Comparison of ENCODE assay signal across 32 mouse cellular contexts in genomic region chrX:108828111-108828510, GRCm38 (mm10). TPM values are rescaled to one million over a fixed set of nuclear protein-coding genes. Genes with fewer than 3 reads are reported as not detected.
DNase-seq lines count a peak whose midpoint lies in the region; ATAC-seq lines count a peak whose summit lies in the region.
"Had no signal": no experiment of that assay in that cellular context is flagged by ENCODE, and none has a peak within 500 bp of the region (broad histone marks: within the 10 kb centered on the region; RNA-seq: fewer than 3 reads in every experiment).

No protein-coding gene starts in this region.

- H3K36me3 ChIP-seq in hindbrain, embryonic 16.5 days (ENCODE audit: control insufficient read depth, insufficient read depth, low read length) = no peaks in the 10 kb centered on the region
- H3K36me3 ChIP-seq in heart, embryonic 12.5 days = no peaks in the 10 kb centered on the region
- H3K36me3 ChIP-seq: embryonic facial prominence, embryonic 15.5 days; hindbrain, embryonic 12.5 days; limb, embryonic 13.5 days; midbrain, embryonic 15.5 days; neural tube, embryonic 15.5 days; stomach, embryonic 15.5 days had no signal

- WGBS in hindbrain, embryonic 16.5 days = 79% methylated on average over 2 of the region's 2 CpGs
- 73% methylated on average over 2 of the region's 2 CpGs for WGBS in heart, embryonic 12.5 days

- H3K9me3 ChIP-seq in hindbrain, embryonic 16.5 days (ENCODE audit: control insufficient read depth, low read length) = no peaks in the 10 kb centered on the region
- no peaks in the 10 kb centered on the region for H3K9me3 ChIP-seq in heart, embryonic 12.5 days (replicated peaks)
- H3K9me3 ChIP-seq: embryonic facial prominence, embryonic 10.5 days; embryonic facial prominence, embryonic 15.5 days; forebrain, embryonic 13.5 days; heart, embryonic 10.5 days; hindbrain, embryonic 12.5 days; limb, embryonic 13.5 days; liver, embryonic 13.5 days; midbrain, embryonic 10.5 days; midbrain, embryonic 15.5 days; neural tube, embryonic 15.5 days; stomach, embryonic 15.5 days had no signal

- H3K4me1 ChIP-seq in hindbrain, embryonic 16.5 days (ENCODE audit: control insufficient read depth, insufficient read depth, low read depth, low read length) = no peaks in the 10 kb centered on the region
- no peaks in the 10 kb centered on the region for H3K4me1 ChIP-seq in heart, embryonic 12.5 days (replicated peaks)
- H3K4me1 ChIP-seq: embryonic facial prominence, embryonic 10.5 days; embryonic facial prominence, embryonic 15.5 days; forebrain, embryonic 13.5 days; heart, embryonic 10.5 days; hindbrain, embryonic 12.5 days; limb, embryonic 13.5 days; liver, embryonic 13.5 days; midbrain, embryonic 10.5 days; midbrain, embryonic 15.5 days; neural tube, embryonic 15.5 days; stomach, embryonic 15.5 days had no signal

- no peak for ATAC-seq in hindbrain, embryonic 16.5 days
- ATAC-seq in heart, embryonic 12.5 days (ENCODE audit: insufficient number of reproducible peaks, low FRiP score) = no peak
- ATAC-seq: activated CD4-positive, CD25-positive, alpha-beta regulatory T cell, adult 4 months; forebrain, embryonic 13.5 days; intestine, postnatal 0 days; midbrain, embryonic 15.5 days had no signal

- H3K4me2 ChIP-seq in hindbrain, embryonic 16.5 days (ENCODE audit: low read length) = no peak overlapping the region
- H3K4me2 ChIP-seq in heart, embryonic 12.5 days = no peak overlapping the region
- H3K4me2 ChIP-seq: embryonic facial prominence, embryonic 15.5 days; forebrain, embryonic 13.5 days; hindbrain, embryonic 12.5 days; limb, embryonic 13.5 days; liver, embryonic 13.5 days; lung, embryonic 14.5 days; midbrain, embryonic 15.5 days; neural tube, embryonic 15.5 days; stomach, embryonic 15.5 days had no signal

- H3K27me3 ChIP-seq in hindbrain, embryonic 16.5 days (replicated peaks; ENCODE audit: control insufficient read depth, insufficient read depth, low read length) = no peaks in the 10 kb centered on the region
- no peaks in the 10 kb centered on the region for H3K27me3 ChIP-seq in heart, embryonic 12.5 days (replicated peaks)
- H3K27me3 ChIP-seq: embryonic facial prominence, embryonic 15.5 days; forebrain, embryonic 13.5 days; hindbrain, embryonic 12.5 days; limb, embryonic 13.5 days; liver, embryonic 13.5 days; midbrain, embryonic 15.5 days; neural tube, embryonic 15.5 days; stomach, embryonic 15.5 days had no signal

- no peak overlapping the region for H3K4me3 ChIP-seq in hindbrain, embryonic 16.5 days (ENCODE audit: low read length)
- H3K4me3 ChIP-seq in heart, embryonic 12.5 days = no peak overlapping the region
- H3K4me3 ChIP-seq: embryonic facial prominence, embryonic 10.5 days; embryonic facial prominence, embryonic 15.5 days; forebrain, embryonic 13.5 days; heart, embryonic 10.5 days; hindbrain, embryonic 12.5 days; limb, embryonic 13.5 days; liver, embryonic 13.5 days; midbrain, embryonic 10.5 days; midbrain, embryonic 15.5 days; neural tube, embryonic 15.5 days; stomach, embryonic 15.5 days had no signal

- no peak overlapping the region for H3K9ac ChIP-seq in hindbrain, embryonic 16.5 days (ENCODE audit: low read depth, low read length)
- H3K9ac ChIP-seq in heart, embryonic 12.5 days = no peak overlapping the region
- H3K9ac ChIP-seq: embryonic facial prominence, embryonic 15.5 days; forebrain, embryonic 13.5 days; hindbrain, embryonic 12.5 days; limb, embryonic 13.5 days; liver, embryonic 13.5 days; lung, embryonic 14.5 days; midbrain, embryonic 15.5 days; neural tube, embryonic 15.5 days; stomach, embryonic 15.5 days had no signal

- H3K27ac ChIP-seq in hindbrain, embryonic 16.5 days (ENCODE audit: low read depth, low read length) = no peak overlapping the region
- no peak overlapping the region for H3K27ac ChIP-seq in heart, embryonic 12.5 days (ENCODE audit: poor library complexity, severe bottlenecking)
- H3K27ac ChIP-seq: embryonic facial prominence, embryonic 10.5 days; embryonic facial prominence, embryonic 15.5 days; forebrain, embryonic 13.5 days; heart, embryonic 10.5 days; hindbrain, embryonic 12.5 days; limb, embryonic 13.5 days; liver, embryonic 13.5 days; midbrain, embryonic 10.5 days; midbrain, embryonic 15.5 days; neural tube, embryonic 15.5 days; stomach, embryonic 15.5 days had no signal

- peak; percentile 7 for DNase-seq in thymus, postnatal 0 days (ENCODE audit: low spot score)
- DNase-seq in thymus, postnatal 14 days = no peak
- DNase-seq in induced T-regulatory cell, adult 2 months (ENCODE audit: low read depth) = peak; percentile 4
- peak; percentile 23 for DNase-seq in lung, postnatal 25 days (ENCODE audit: low spot score)
- DNase-seq in MN1 (ENCODE audit: low spot score) = no peak
- DNase-seq: adrenal gland, adult 2 months; adrenal gland, postnatal 36 days; B cell, adult 2 months; cerebellum, adult 8-10 months; cerebellum, postnatal 25 days; gastrocnemius, postnatal 25 days; heart, adult 11 months; heart, postnatal 36 days; kidney, adult 9 months; liver, embryonic 13.5 days; lung, embryonic 14.5 days; right cerebral cortex, postnatal 25 days; thymus, postnatal 25 days had no signal

RNA-seq across cellular contexts. Expression of gene Brwd3, which starts 6.1 kb away (rescaled TPM):
- 3.7 and 4.4 TPM in 2 replicates for polyA plus RNA-seq in thymus, postnatal 0 days (2015; fragmentation: Nextera tagmentation; extraction: Ambion mirVana)
- 2.0 and 2.3 TPM in 2 replicates for polyA plus RNA-seq in hindbrain, embryonic 16.5 days (2015; fragmentation: Nextera tagmentation; extraction: Ambion mirVana)
- 3.2 and 3.6 TPM in 2 replicates for polyA plus RNA-seq in heart, embryonic 12.5 days (2016; fragmentation: Nextera tagmentation; extraction: Ambion mirVana)

Comparison
In these comparisons a context has a peak if more than half of its experiments do, and no peak if none do; other contexts are left out.
1. DNase-seq: peak in thymus, postnatal 0 days (single experiment), induced T-regulatory cell, adult 2 months (single experiment) and lung, postnatal 25 days (single experiment); none in thymus, postnatal 14 days (single experiment) and MN1 (single experiment).